Comparison of ENCODE assay signal across 1 mouse cellular context in genomic region chr14:52257484-52258213, GRCm38 (mm10).
TF ChIP-seq lines count a peak whose summit lies in the region.

Gene Chd8 (minus strand): TSS chr14:52257780.

TF ChIP-seq in MEL, 35 proteins besides CTCF, POLR2A, EP300 and RAD21 (continued from another document):
- TF ChIP-seq MAX (IDR thresholded peaks at IDR 0.05; ENCODE audit: low read length) (peak; percentile 74; the same call in 1 of the 2 replicates), TBP (IDR thresholded peaks at IDR 0.05; ENCODE audit: low read depth, low read length) (0 out of 2 replicates have a peak, but pooled peaks have one; percentile 6), E2F4 (IDR thresholded peaks at IDR 0.05; ENCODE audit: borderline replicate concordance, low read depth, low read length) (no peak), NRF1 (IDR thresholded peaks at IDR 0.05; ENCODE audit: insufficient read depth, low read depth, low read length, poor library complexity, severe bottlenecking) (0 out of 2 replicates have a peak, but pooled peaks have one; percentile 29), MEF2A (IDR thresholded peaks at IDR 0.05; ENCODE audit: extremely low read depth, insufficient replicate concordance, low read depth, low read length, poor library complexity, severe bottlenecking) (no peak), KAT2A (conservative IDR thresholded peaks at IDR 0.05; ENCODE audit: low read depth, low read length) (peak; percentile 70; the same call in 1 of the 2 replicates)
